Mouse (Mus musculus): ENCODE data around the gene Eapp. TPM values are rescaled to one million over a fixed set of nuclear protein-coding genes. Genes with fewer than 3 reads are reported as not detected.

Eapp gene
- polyA plus RNA-seq, 1 experiment: 24.3 TPM

DNA sequence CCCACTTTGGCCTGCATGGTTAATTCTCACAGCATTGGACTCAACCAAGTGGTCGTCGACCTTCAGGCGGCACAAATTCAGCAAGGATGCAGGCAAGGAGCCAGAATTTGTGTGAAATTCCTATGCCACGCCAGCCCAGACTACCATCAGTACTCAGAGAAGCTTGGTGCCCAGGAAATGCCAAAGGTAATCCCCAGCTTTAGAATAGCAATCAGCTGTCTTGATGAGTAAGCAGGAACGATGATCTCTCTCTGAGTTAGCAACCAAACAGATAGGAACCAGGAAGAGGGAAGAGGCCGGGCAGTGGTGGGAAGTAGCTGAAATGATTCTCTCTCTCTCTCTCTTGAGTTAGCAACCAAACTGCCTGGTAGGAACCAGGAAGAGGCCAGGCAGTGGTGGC is 55.4 kb downstream of the Eapp start:
- DNase-seq (ENCODE audit: low spot score): no peak

DNA sequence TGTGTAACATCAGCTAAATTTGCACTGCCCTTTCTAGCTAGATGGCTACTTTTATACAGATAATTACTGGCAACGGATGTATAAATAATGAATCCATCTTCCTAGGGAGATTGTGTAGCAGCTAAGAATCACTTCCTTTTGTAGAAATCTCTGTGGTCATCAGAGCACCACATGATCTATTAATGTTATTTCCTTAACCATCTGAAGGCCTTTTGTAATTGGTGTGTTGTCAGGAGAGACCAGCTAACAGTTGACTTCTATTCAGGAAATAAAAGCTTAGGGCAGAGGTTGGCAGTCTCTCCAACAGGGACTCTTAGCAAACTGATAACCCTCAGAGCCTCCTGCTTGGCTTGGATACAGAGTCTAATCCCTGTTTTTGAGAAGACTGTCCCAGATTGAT is 58.7 kb downstream of the Eapp start:
- no peak for DNase-seq (ENCODE audit: low spot score)

GRCm38 (mm10) chr12:54632141-54632540 is 63.6 kb downstream of the Eapp start:
- DNase-seq (ENCODE audit: low spot score): no peak

GRCm38 (mm10) chr12:54621942-54622341 is 73.8 kb downstream of the Eapp start:
- no peak for DNase-seq (ENCODE audit: low spot score)

Other genes with a start within 250 kb of the Eapp start
- gene Sptssa, start 39.3 kb downstream of the Eapp start, polyA plus RNA-seq (2012; rRNA removed): 89.2 and 106 TPM in 2 replicates
- 60.7 and 68.1 TPM in 2 replicates for gene Snx6, start 99.8 kb upstream of the Eapp start, polyA plus RNA-seq (2012; rRNA removed)
- 107 and 161 TPM in 2 replicates for gene Cfl2, start 167.0 kb upstream of the Eapp start, polyA plus RNA-seq (2012; rRNA removed)

Data from urinary bladder, adult 2 months (tissue).